Mouse (Mus musculus): ENCODE measurements around the gene Tagln3. TPM values are rescaled to one million over a fixed set of nuclear protein-coding genes. Genes with fewer than 3 reads are reported as not detected.

Gene Tagln3
- total RNA-seq, 2 experiments from 2014 or later = 302 to 304 TPM

GRCm38 (mm10) chr16:45668178-45668577, 56.2 kb downstream of the Tagln3 start:
- no peak for DNase-seq (ENCODE audit: low spot score in 2 of 2)
- intact Hi-C loops (cut with DNase I) = no loop called here

- no peak for DNase-seq (ENCODE audit: low spot score in 2 of 2)
- intact Hi-C loops (cut with DNase I) = no loop called here
Observed at GRCm38 (mm10) chr16:45666136-45666535, 58.3 kb downstream of the Tagln3 start.

- no peak for DNase-seq (ENCODE audit: low spot score in 2 of 2)
- intact Hi-C loops (cut with DNase I) = no loop called here
Observed at GRCm38 (mm10) chr16:45662381-45662780, 62.0 kb downstream of the Tagln3 start.

Other genes with a start within 250 kb of the Tagln3 start
- gene Gm609, start 231.6 kb downstream of the Tagln3 start, total RNA-seq (2021) = under 1 TPM; 0.13 to 0.33 TPM
- gene Gm17783, start 192.6 kb downstream of the Tagln3 start, total RNA-seq (2021) = under 1 TPM in 1 of 2 experiments, not detected in 1; 0.44 TPM
- gene Slc9c1, start 189.3 kb downstream of the Tagln3 start, total RNA-seq (2021) = not detected
- gene Gcsam, start 114.2 kb downstream of the Tagln3 start, total RNA-seq (2021) = not detected
- under 1 TPM; 0.15 to 0.21 TPM for gene BC016579, start 70.5 kb downstream of the Tagln3 start, total RNA-seq (2021)
- gene Tmprss7, start 30.9 kb downstream of the Tagln3 start, total RNA-seq (2021) = 1 to 10 TPM; 5.2 to 8.5 TPM
- 10 to 100 TPM; 20.1 to 22.5 TPM for gene Abhd10, start 18.3 kb upstream of the Tagln3 start, total RNA-seq (2021)
- gene Phldb2, start 229.0 kb upstream of the Tagln3 start, total RNA-seq (2021) = 1 to 10 TPM; 7.0 to 9.7 TPM